Mouse (Mus musculus): ENCODE measurements around the gene Edem2. TPM values are rescaled to one million over a fixed set of nuclear protein-coding genes. Genes with fewer than 3 reads are reported as not detected.

Gene Edem2
- polyA plus RNA-seq, 1 experiment from 2014 or later, result 27.6 TPM

- H3K9ac ChIP-seq, result no peak overlapping the region
- peaks cover 15% of the 10 kb centered on the region for H3K36me3 ChIP-seq (replicated peaks)
- H3K4me1 ChIP-seq (replicated peaks), result peaks cover 19% of the 10 kb centered on the region
- no peak overlapping the region for H3K27ac ChIP-seq (replicated peaks)
- H3K4me3 ChIP-seq (replicated peaks), result no peak overlapping the region
- no peak for ATAC-seq (ENCODE audit: insufficient read depth)
- no peak overlapping the region for H3K4me2 ChIP-seq
- 73% methylated on average over 5 of the region's 5 CpGs for WGBS (ENCODE audit: insufficient replicate concordance)
- H3K9me3 ChIP-seq (replicated peaks), result no peaks in the 10 kb centered on the region
- no peaks in the 10 kb centered on the region for H3K27me3 ChIP-seq
Measured at GRCm38 (mm10) chr2:155686572-155686971, 42.7 kb downstream of the Edem2 start.

DNA sequence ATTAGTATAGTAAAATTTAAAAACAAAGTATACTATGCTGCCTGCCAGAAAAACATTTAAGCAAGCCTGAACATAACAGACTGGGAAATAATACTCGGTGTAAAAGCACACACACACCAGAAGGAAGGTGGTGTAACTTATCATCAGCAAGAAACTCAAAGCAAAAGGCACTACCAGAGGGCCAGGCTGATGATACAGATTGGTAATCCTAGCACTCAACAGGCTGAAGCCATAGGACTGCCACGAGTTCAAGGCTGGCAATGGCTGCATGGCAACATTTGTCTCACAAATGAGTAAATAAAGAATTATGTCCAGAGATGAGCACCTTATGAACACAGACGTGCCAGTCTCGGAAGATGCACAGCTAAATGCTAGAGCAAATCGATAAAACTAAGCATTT lies 45.5 kb downstream of the Edem2 start:
- no peaks in the 10 kb centered on the region for H3K9me3 ChIP-seq (replicated peaks)
- H3K4me2 ChIP-seq, result no peak overlapping the region
- H3K27me3 ChIP-seq, result no peaks in the 10 kb centered on the region
- WGBS (ENCODE audit: insufficient replicate concordance), result 71% methylated on average over 5 of the region's 5 CpGs
- no peak overlapping the region for H3K27ac ChIP-seq (replicated peaks)
- no peak overlapping the region for H3K4me3 ChIP-seq (replicated peaks)
- no peak overlapping the region for H3K9ac ChIP-seq
- ATAC-seq (ENCODE audit: insufficient read depth), result no peak
- H3K36me3 ChIP-seq (replicated peaks), result peaks cover 15% of the 10 kb centered on the region
- peaks cover 9% of the 10 kb centered on the region for H3K4me1 ChIP-seq (replicated peaks)

GRCm38 (mm10) chr2:155683137-155683536 lies 46.1 kb downstream of the Edem2 start:
- H3K9me3 ChIP-seq (replicated peaks), result no peaks in the 10 kb centered on the region
- no peak for ATAC-seq (ENCODE audit: insufficient read depth)
- peaks cover 15% of the 10 kb centered on the region for H3K36me3 ChIP-seq (replicated peaks)
- H3K27ac ChIP-seq (replicated peaks), result no peak overlapping the region
- peaks cover 9% of the 10 kb centered on the region for H3K4me1 ChIP-seq (replicated peaks)
- H3K4me3 ChIP-seq (replicated peaks), result no peak overlapping the region
- 45% methylated on average over 3 of the region's 3 CpGs for WGBS (ENCODE audit: insufficient replicate concordance)
- no peak overlapping the region for H3K9ac ChIP-seq
- H3K4me2 ChIP-seq, result no peak overlapping the region
- H3K27me3 ChIP-seq, result no peaks in the 10 kb centered on the region

DNA sequence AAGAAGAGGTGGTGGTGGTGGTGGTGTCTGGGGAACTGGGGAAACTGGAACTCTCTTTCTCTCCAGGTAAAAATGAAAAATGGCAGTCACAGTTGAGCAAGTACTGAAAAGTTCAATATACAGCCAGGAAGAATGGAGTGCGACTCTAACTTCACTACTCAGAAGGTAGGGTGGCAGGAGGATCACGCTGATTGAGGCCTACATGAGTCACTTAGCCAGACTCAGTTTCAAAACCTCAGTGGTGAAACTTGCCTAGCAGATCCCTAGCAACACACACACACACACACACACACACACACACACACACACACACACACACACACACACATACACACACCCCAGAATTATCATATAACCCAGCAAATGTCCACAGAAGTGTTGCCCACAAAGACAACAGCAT lies 47.4 kb downstream of the Edem2 start:
- H3K27me3 ChIP-seq, result no peaks in the 10 kb centered on the region
- no peak overlapping the region for H3K4me3 ChIP-seq (replicated peaks)
- no peak overlapping the region for H3K4me2 ChIP-seq
- H3K9me3 ChIP-seq (replicated peaks), result no peaks in the 10 kb centered on the region
- no peak overlapping the region for H3K27ac ChIP-seq (replicated peaks)
- H3K9ac ChIP-seq, result no peak overlapping the region
- no peak for ATAC-seq (ENCODE audit: insufficient read depth)
- peaks cover 9% of the 10 kb centered on the region for H3K4me1 ChIP-seq (replicated peaks)
- 56% methylated on average over 2 of the region's 2 CpGs for WGBS (ENCODE audit: insufficient replicate concordance)
- peaks cover 8% of the 10 kb centered on the region; the same call in 1 of the 2 replicates for H3K36me3 ChIP-seq (replicated peaks)

- Histone ChIP-seq H3K4me1 (replicated peaks) (peaks cover 9% of the 10 kb centered on the region), H3K9ac (no peak overlapping the region), H3K36me3 (replicated peaks) (peaks cover 4% of the 10 kb centered on the region; the same call in 1 of the 2 replicates), H3K4me3 (replicated peaks) (no peak overlapping the region), H3K27me3 (no peaks in the 10 kb centered on the region), H3K27ac (replicated peaks) (no peak overlapping the region), H3K9me3 (replicated peaks) (no peaks in the 10 kb centered on the region), H3K4me2 (no peak overlapping the region)
- 41% methylated on average over 8 of the region's 8 CpGs for WGBS (ENCODE audit: insufficient replicate concordance)
- no peak for ATAC-seq (ENCODE audit: insufficient read depth)
Measured at GRCm38 (mm10) chr2:155681194-155681593, 48.1 kb downstream of the Edem2 start.

DNA sequence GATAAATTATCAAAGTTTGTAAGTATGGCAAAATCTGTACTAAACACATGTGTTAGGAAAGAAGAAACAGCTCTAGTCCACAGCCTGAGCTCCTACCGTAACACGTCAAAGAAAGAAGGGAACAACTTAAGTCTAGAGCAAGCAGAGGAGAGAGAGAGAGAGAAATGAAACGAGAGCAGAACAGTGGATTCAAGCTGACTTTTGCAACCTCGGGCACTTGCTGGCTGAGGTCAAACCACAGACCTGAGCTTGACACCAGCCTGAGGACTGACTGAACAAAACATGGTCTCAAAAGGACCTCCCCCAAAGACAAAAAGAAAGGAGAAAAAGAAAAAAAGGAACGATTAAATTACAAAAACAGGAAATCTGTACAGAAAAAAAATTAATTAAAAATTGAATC lies 48.7 kb downstream of the Edem2 start:
- H3K9me3 ChIP-seq (replicated peaks), result no peaks in the 10 kb centered on the region
- no peak for ATAC-seq (ENCODE audit: insufficient read depth)
- WGBS (ENCODE audit: insufficient replicate concordance), result 27% methylated on average over 5 of the region's 5 CpGs
- H3K27me3 ChIP-seq, result no peaks in the 10 kb centered on the region
- H3K36me3 ChIP-seq (replicated peaks), result peaks cover 1% of the 10 kb centered on the region; the same call in 1 of the 2 replicates
- no peak overlapping the region for H3K4me3 ChIP-seq (replicated peaks)
- no peak overlapping the region for H3K9ac ChIP-seq
- H3K4me1 ChIP-seq (replicated peaks), result peaks cover 9% of the 10 kb centered on the region
- H3K27ac ChIP-seq (replicated peaks), result no peak overlapping the region
- no peak overlapping the region for H3K4me2 ChIP-seq

- Histone ChIP-seq H3K4me1 (replicated peaks) (peaks cover 12% of the 10 kb centered on the region), H3K9ac (no peak overlapping the region), H3K4me2 (no peak overlapping the region), H3K27ac (replicated peaks) (no peak overlapping the region), H3K36me3 (replicated peaks) (no peaks in the 10 kb centered on the region), H3K4me3 (replicated peaks) (no peak overlapping the region), H3K9me3 (replicated peaks) (no peaks in the 10 kb centered on the region), H3K27me3 (no peaks in the 10 kb centered on the region)
- WGBS (ENCODE audit: insufficient replicate concordance), result 70% methylated on average over 4 of the region's 4 CpGs
- ATAC-seq (ENCODE audit: insufficient read depth), result no peak
Measured at GRCm38 (mm10) chr2:155679586-155680110, 49.6 kb downstream of the Edem2 start.

DNA sequence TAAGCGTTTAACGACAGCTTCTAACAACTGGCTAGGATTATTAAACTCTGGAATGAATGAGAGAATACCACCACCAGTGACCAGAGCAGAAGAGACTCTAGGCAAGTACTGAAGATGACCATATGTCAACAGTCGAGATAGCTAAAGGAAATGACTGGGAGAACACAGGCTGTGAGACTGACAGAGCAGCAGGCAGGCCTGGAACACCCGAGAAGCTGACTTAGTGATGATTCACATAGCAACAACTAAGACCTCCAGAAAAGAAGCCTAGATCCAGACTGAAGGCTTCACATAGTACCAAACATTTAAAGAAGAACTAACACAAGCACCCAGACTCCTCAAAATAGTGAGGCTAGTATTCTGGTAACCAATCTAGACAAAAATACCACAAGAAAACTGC lies 54.2 kb downstream of the Edem2 start:
- Histone ChIP-seq H3K4me1 (replicated peaks) (0 out of 2 replicates have a peak, but pooled peaks cover 3% of the 10 kb centered on the region), H3K36me3 (replicated peaks) (peaks cover 23% of the 10 kb centered on the region), H3K27ac (replicated peaks) (no peak overlapping the region), H3K27me3 (no peaks in the 10 kb centered on the region), H3K9me3 (replicated peaks) (no peaks in the 10 kb centered on the region), H3K4me2 (no peak overlapping the region), H3K4me3 (replicated peaks) (no peak overlapping the region), H3K9ac (no peak overlapping the region)
- ATAC-seq (ENCODE audit: insufficient read depth), result no peak
- 49% methylated on average over 4 of the region's 4 CpGs for WGBS (ENCODE audit: insufficient replicate concordance)

DNA sequence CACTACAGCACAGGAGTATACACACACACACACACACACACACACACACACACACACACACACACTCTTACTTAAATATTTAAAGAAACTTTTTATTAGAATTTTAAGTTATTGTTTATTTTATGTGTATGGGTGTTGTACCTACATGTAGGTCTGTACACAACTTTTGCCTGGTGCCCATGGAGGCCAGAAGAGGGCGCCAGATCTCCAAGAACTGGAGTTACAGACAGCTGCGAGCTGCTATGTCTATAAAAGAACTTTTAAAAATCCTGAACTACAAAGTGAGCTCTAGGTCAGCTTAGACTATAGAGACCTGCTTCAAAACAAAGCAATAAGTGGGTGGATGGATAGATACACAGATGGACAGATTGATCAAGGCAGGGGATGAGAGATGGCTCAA lies 55.7 kb downstream of the Edem2 start:
- Histone ChIP-seq H3K36me3 (replicated peaks) (peaks cover 29% of the 10 kb centered on the region), H3K4me1 (replicated peaks) (0 out of 2 replicates have a peak, but pooled peaks cover 3% of the 10 kb centered on the region), H3K4me2 (no peak overlapping the region), H3K4me3 (replicated peaks) (no peak overlapping the region), H3K9me3 (replicated peaks) (no peaks in the 10 kb centered on the region), H3K27me3 (no peaks in the 10 kb centered on the region), H3K27ac (replicated peaks) (no peak overlapping the region), H3K9ac (no peak overlapping the region)
- no peak for ATAC-seq (ENCODE audit: insufficient read depth)
- 24% methylated on average over 2 of the region's 2 CpGs for WGBS (ENCODE audit: insufficient replicate concordance)

- WGBS (ENCODE audit: insufficient replicate concordance), result 85% methylated on average over 4 of the region's 4 CpGs
- Histone ChIP-seq H3K4me1 (replicated peaks) (0 out of 2 replicates have a peak, but pooled peaks cover 3% of the 10 kb centered on the region), H3K9me3 (replicated peaks) (no peaks in the 10 kb centered on the region), H3K4me2 (no peak overlapping the region), H3K36me3 (replicated peaks) (peaks cover 44% of the 10 kb centered on the region), H3K9ac (no peak overlapping the region), H3K4me3 (replicated peaks) (no peak overlapping the region), H3K27ac (replicated peaks) (no peak overlapping the region), H3K27me3 (no peaks in the 10 kb centered on the region)
- ATAC-seq (ENCODE audit: insufficient read depth), result no peak
Measured at GRCm38 (mm10) chr2:155671236-155671635, 58.0 kb downstream of the Edem2 start.

GRCm38 (mm10) chr2:155668461-155668860 lies 60.8 kb downstream of the Edem2 start:
- WGBS (ENCODE audit: insufficient replicate concordance), result 75% methylated on average over 4 of the region's 4 CpGs

GRCm38 (mm10) chr2:155667881-155668280 lies 61.4 kb downstream of the Edem2 start:
- Histone ChIP-seq H3K9me3 (replicated peaks) (no peaks in the 10 kb centered on the region), H3K27me3 (no peaks in the 10 kb centered on the region), H3K9ac (no peak overlapping the region), H3K4me1 (replicated peaks) (no peaks in the 10 kb centered on the region), H3K4me2 (no peak overlapping the region), H3K4me3 (replicated peaks) (no peak overlapping the region), H3K27ac (replicated peaks) (no peak overlapping the region), H3K36me3 (replicated peaks) (peaks cover 73% of the 10 kb centered on the region)
- 83% methylated on average over 8 of the region's 8 CpGs for WGBS (ENCODE audit: insufficient replicate concordance)
- no peak for ATAC-seq (ENCODE audit: insufficient read depth)

More at GRCm38 (mm10) chr2:155668461-155668860, 60.8 kb downstream of the Edem2 start:
- Histone ChIP-seq H3K4me2 (no peak overlapping the region), H3K36me3 (replicated peaks) (peaks cover 69% of the 10 kb centered on the region), H3K4me1 (replicated peaks) (no peaks in the 10 kb centered on the region), H3K27me3 (no peaks in the 10 kb centered on the region), H3K4me3 (replicated peaks) (no peak overlapping the region), H3K9me3 (replicated peaks) (no peaks in the 10 kb centered on the region), H3K27ac (replicated peaks) (no peak overlapping the region), H3K9ac (no peak overlapping the region)
- ATAC-seq (ENCODE audit: insufficient read depth), result no peak

Data from liver, embryonic 15.5 days (tissue).